Mouse (Mus musculus) T-helper 2 cell (primary cell): ENCODE results near the gene Olfm2.

Experiments used
- in situ Hi-C: fragments of 300-600 bp; cut with MboI, MseI; formaldehyde crosslinking; loops from one replicate; pipeline ENCODE4 v1.15.1; 2025; ENCODE audit warnings: high pct_unique_total_duplicates

Olfm2 gene

DNA sequence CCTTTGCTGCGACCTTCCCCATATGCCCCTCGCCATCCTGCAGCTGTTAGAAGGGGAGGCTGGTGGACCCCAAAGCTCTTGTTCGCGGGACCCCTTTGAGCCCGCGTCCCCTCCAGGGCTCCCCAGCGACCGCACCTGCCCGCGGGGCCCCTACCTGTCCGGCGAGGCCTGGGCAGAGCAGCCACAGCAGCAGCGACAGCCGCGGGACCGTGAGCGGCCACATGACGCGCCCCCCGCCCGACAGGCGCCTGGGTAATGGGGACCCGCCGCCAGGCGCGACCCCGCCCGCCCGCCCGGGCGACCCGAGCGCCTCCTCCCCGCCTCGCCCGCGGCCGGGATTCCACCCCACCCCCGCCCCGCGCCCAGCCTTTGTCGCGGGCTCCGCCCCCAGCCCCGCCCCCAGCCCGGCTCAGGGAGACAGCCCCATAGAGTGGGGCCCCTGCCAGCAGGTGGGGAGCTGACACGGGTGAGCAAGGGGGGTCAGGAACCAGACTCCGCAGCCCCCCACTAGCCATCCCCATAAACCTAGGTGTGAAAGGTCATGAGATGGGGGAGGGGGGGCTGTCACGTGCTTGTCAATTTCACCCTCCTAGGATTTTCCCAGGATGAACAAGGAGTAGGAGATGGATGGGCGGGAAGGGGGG lies at the start of gene Olfm2:
Gene Olfm2 (minus strand): TSS at position 333 of the 644 bp plus-strand sequence.
- in situ Hi-C loops = no loop called here

- in situ Hi-C loops = no loop called here
These were observed 48.1 kb upstream of the Olfm2 start for GRCm38 (mm10) chr9:20794108-20794806.

- in situ Hi-C loops = no loop called here
These were observed 44.2 kb upstream of the Olfm2 start for GRCm38 (mm10) chr9:20790345-20790744.

DNA sequence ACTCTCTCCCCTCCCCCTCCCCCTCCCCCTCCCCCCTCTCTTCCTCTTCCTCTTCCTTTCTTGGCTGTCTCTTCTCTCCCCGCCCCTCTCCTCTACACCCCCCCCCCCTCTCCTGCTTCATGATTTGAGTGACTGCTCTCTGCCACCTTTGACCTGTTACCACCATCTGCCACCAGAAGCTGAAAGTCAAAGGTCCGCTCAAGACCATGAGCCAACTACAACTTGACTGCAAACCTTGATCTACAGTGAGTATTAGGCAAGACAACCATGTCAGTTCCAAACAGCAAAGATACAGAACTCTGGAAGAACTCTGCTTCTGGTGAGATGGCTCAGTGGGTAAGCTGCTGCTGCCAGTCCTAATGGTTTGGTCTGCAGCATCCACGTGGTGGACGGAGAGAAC lies 43.5 kb upstream of the Olfm2 start:
- in situ Hi-C loops = no loop called here

DNA sequence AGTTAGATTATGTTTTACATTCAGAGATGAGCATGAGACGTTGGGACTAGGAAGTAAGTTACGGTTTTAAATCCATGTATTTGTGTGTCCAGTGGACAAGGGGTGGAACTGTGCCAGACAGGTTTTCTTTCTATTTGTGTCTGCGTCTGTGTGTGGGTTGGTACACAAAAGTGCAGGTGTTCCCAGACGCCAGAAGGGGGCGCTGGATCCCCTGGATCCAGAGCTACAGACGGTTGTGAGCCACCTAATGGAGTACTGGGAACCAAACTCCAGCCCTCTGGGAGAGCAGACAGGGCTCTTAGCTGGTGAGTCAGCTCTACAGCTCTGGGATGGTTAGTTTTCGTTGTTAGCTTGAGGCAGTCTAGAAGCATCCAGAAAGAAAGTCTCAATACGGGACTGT lies 41.8 kb upstream of the Olfm2 start:
- in situ Hi-C loops = no loop called here

DNA sequence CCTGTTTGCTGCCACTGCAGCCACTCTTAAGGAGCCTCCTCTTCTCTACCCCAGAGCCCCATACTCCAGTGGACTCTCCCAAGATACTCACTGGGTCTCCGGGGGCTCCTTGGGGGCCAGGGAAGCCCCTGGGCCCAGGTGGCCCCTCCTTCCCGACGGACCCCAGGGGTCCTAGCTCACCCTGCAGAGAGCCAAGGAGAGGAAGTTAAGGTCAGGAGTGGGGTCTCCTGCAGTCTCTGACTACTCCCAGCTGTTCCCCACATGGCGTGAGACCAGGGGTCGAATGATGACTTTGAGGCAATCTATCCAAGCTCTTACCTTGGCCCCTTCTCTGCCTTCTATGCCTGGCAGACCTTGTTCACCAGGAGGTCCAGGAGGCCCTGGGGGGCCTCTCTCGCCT lies 38.9 kb upstream of the Olfm2 start:
- in situ Hi-C loops = no loop called here

DNA sequence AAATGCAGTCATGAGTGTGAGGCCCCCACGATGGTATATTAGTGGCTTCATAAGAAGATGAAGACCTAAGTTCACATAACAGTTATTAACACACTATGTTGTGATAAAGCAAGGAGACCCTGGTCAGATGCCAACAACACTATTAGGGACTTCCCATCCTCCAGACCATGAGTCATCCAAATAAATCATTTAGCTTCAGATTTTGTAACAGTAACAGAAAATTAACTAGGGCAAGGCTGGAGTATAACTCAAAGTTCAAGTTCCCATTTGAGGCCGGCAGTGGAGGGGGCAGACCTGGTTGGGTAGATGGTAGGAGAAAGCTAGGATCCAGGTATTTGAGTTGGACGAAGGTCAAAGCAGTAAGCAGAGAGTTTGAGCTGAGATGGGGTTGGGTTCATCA lies 35.1 kb upstream of the Olfm2 start:
- in situ Hi-C loops = no loop called here

DNA sequence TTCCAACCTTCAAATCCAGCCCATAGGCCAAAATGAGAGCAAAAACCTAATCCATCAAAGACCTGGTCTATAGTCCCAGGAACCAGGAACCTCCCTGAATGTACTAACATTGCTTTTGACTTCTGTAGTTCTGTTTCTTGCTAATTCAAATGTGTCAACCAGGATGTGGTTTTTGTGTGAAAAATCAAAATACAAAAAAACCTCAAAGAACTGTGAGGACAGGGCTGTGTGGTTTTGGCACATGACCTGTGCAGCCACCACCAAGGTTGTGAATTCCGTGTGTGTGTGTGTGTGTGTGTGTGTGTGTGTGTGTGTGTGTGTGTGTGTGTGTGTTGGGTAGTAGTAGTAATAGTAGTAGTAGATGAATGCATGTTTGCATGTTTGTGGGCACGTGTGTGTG lies 19.1 kb upstream of the Olfm2 start:
- in situ Hi-C loops = no loop called here

DNA sequence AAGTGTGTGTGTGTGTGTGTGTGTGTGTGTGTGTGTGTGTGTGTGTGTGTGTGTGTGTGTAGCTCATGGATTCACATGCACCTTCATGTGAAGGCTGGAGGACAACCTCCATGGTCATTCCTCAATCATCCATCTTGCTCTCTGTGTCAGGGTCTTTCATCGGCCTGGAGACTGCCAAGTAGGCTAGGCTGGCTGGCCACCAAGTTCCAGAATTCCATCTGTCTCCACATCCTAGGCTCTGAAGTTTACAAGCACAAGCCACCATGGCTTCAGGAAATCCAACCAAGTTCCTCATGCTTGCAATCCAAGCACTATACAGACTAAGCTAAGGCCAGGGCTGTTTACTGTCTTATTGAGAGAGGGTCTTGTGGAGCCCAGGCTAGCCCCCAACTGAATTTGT lies 16.9 kb upstream of the Olfm2 start:
- in situ Hi-C loops = no loop called here

DNA sequence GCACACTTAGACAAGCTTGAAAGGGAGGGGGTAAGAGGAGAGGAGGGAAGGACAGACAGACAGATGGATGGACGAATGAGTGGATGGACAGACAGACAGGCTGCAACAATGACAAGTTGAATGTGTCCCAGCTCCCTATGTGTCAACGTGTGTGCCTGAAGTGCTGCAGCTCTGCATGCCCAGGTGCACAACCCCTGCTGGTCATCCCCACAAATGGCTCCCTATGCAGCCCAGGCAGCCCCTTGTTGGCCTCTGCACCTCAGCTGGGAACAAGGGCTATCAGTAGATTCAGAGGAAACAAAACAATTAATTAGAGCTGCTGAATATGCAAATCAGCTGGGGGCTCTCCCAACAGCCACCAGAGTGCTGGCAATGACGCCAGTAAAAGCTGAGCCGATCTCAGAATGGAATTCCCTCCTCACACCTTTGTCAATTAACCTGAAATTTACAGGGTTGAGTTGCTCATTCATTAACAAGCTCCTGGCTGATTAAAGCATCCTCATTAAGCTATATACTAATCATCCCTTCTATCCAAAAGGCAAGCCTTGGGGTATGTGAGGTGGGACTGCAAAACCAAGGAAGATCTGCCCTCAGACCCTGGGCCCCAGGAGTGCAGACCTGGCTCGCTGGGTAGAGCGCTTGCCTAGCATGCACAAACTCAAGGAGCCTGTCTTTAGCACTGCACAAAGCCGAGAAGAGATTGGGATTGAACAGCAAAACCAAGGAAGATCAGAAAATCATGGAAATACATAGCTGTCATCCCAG lies 16.2 kb upstream of the Olfm2 start:
- in situ Hi-C loops = no loop called here

DNA sequence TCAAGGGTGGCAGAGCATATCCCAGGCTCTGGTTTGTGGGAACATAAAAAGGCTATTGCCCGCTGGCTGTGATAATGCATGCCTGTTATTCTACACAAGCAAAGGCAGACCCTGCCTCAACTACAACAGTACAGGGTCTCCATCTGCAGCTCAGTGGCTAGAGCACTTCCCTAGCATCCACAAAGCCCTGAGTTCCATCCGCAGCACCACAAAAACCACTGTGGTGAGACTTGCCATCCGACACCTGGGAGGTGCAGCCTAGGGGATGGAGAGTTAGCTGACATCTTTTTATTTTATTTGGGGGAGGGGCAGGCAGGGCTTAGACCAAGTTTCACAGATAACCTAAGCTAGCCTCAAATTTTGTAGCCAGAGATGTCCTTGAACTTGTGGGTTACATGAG lies 15.2 kb upstream of the Olfm2 start:
- in situ Hi-C loops = no loop called here

DNA sequence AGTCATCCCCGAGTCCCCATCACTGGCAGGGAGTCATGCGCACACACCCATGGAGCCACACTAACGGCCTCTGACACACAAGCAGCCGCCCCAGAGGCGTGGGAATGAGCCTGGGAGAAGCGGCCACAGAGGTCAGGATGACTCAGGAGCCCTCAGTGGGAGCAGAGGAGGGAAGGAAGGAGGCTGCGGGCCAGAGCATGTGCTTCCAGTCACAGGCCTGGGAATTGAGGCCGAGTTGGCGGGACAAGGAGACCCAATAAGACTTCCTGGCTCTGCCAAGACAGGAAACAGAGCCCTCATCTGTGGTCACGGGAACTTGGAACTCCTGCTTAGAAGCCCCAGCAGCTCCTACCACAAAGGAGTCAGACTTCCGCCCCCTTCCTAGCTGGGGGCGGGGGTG lies 14.7 kb upstream of the Olfm2 start:
- in situ Hi-C loops = no loop called here

- in situ Hi-C loops = no loop called here
These were observed 12.7 kb upstream of the Olfm2 start for GRCm38 (mm10) chr9:20758896-20759295.

DNA sequence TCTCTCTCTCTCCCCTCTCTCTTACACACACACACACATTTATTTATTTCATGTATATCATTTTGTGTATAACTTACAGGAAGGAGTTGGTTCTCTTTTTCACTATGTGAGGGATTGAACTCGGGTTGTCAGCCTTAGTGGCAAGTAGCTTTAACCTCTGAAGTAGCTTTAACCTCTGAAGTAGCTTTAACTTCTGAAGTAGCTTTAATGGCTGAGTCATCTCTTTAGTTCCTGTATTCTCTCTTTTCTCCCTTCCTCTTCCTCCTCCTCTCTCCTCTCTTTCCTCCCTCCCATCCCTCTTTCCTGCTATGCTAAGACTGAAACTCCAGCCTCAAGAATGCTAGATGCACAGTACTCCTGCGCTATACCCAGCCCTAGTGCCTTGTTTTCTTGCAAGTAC lies 12.1 kb upstream of the Olfm2 start:
- in situ Hi-C loops = no loop called here

DNA sequence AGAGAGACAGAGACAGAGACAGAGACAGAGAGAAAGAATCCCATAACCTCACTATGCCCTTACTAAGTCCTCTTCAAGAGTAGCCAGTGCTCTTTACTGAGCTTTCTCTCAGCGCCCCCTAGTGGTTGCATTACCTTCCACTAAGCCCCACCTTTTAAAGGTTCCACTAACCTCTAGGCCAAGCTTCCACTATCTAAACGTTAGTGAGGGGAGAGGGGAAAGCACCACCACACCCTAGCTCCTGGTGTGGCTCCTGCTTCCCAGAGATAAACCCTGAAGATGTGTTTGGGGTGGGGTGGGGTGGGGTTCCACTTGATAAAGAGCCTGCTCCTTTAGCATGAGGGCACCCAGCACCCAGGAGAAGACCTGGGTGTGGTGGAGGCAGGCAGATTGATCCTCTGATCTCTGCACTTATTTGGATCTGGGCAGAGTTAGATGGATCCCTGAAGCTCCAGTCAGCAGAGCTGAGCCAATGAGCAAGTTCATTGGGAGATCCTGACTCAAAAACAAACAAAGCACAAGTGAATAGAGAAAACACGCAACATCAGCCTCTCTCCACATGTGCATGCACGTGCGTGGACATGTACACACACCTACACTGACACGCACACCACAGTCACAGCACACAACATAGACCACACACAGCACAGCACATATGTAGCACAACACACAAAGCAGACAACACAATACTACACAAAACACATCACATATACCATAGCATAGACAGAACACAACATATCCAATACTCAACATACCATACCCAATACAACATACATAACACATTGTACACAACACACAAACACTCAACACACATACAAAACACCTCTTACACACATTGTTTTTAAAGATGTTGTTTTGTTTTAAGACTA lies 11.2 kb upstream of the Olfm2 start:
- in situ Hi-C loops = no loop called here

DNA sequence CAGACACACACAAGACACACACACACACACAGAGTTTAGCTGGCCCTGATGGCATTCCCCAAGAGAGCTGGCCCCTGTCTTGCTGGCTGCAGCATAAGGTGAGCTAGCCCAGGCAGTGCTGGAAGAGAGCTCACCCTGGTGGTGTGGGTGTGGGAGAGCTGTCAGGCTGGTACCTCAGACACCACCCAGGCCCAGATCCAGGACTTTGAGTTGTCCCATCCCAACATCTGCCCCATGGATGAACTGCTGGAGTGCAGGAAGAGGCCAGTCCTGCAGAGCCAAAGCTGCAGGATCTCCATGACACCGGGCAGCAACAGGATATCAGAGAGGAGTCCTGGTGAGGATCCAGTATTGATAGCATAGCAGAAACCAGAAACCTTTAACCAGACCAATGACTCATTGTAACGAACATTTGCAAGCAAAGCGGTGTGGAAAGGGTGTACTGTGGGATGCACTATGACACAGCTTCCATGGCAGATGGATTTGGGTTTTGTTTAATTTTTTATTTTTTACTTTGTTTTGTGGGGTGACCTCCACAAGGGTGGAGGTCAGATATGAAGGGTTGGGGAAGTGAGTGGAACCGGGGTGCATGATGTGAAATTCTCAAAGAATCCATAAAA lies 10.0 kb upstream of the Olfm2 start:
- in situ Hi-C loops = no loop called here

DNA sequence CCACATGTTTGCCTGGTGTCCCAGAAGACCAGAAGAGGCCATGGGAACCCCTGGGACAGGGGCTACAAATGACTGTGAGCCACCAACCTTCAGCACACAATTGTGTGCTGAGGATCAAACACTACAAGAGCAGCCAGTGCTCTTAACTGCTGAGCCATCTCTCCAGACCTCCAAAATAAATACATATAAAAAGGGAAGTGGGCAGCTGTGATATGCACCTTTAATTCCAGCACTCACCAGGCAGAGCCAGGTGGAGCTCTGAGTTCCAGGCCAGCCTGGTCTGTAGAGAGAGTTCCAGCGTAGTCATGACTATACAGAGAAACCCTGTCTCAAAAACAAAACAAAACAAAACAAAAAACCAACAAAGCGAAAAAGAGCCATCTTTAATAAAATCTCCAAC lies 8.2 kb upstream of the Olfm2 start:
- in situ Hi-C loops = no loop called here

GRCm38 (mm10) chr9:20751477-20752029 lies 5.4 kb upstream of the Olfm2 start:
- in situ Hi-C loops = no loop called here

DNA sequence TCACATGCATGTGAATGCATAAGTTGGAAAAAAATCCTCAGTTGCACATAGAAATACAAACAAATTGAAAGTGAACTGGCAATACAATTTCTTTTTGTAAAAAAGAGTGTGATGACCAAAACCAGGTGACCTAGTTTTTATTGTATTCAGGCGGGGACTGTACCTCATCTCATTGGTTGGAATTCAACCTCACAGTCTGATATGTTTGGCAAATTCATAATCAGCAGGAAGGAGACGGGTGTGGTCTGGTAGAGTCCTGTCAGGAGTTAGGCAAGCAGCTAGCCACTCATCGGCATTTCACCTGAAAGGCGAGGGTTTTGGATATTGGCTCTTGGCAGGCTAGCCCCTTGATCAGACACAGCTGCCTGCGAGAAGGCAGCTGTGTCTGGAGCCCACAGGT lies 3.1 kb upstream of the Olfm2 start:
- in situ Hi-C loops = no loop called here

GRCm38 (mm10) chr9:20748540-20748939 lies 2.4 kb upstream of the Olfm2 start:
- in situ Hi-C loops = no loop called here

DNA sequence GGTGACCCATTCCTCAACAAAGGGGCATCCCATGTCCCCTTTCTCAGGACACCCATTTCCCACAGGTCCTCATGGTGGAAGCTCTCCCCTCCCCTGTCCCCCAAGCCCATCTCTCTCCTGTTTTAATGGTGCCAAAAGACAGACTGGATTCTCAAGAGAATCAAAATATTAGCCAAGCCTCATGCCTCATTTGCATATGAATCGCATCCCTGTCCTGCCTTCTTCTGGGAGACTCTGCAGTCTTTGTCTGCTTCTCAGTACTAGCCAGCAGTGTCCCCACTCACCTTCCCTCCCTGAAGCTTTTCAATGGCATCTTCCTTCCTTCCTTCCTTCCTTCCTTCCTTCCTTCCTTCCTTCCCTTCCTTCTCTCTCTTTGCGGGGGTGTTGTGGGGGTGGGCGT lies 1.5 kb upstream of the Olfm2 start:
- in situ Hi-C loops = no loop called here
